Mouse (Mus musculus): ENCODE results near the gene Srgap2. TPM values are rescaled to one million over a fixed set of nuclear protein-coding genes. Genes with fewer than 3 reads are reported as not detected.

Gene Srgap2
- polyA plus RNA-seq, 1 experiment from 2014 or later: 23.3 TPM

- ATAC-seq (replicated peaks): no peak
- 66% methylated on average over 13 of the region's 13 CpGs for WGBS
- Histone ChIP-seq H3K9ac (replicated peaks) (no peak overlapping the region), H3K36me3 (no peaks in the 10 kb centered on the region), H3K27ac (replicated peaks) (no peak overlapping the region), H3K4me3 (no peak overlapping the region), H3K4me2 (replicated peaks) (no peak overlapping the region), H3K9me3 (no peaks in the 10 kb centered on the region), H3K27me3 (no peaks in the 10 kb centered on the region), H3K4me1 (no peaks in the 10 kb centered on the region)
Observed at GRCm38 (mm10) chr1:131546798-131547690, 19.9 kb upstream of the Srgap2 start.

GRCm38 (mm10) chr1:131543886-131544565 is 16.9 kb upstream of the Srgap2 start:
- WGBS: 69% methylated on average over 7 of the region's 7 CpGs
- no peak overlapping the region for H3K27ac ChIP-seq (replicated peaks)
- H3K4me2 ChIP-seq (replicated peaks): no peak overlapping the region
- no peak for ATAC-seq (replicated peaks)
- H3K9me3 ChIP-seq: no peaks in the 10 kb centered on the region
- H3K4me3 ChIP-seq: no peak overlapping the region
- H3K27me3 ChIP-seq: no peaks in the 10 kb centered on the region
- H3K36me3 ChIP-seq: no peaks in the 10 kb centered on the region
- H3K4me1 ChIP-seq: no peaks in the 10 kb centered on the region
- H3K9ac ChIP-seq (replicated peaks): no peak overlapping the region

- Histone ChIP-seq H3K4me1 (no peaks in the 10 kb centered on the region), H3K9ac (replicated peaks) (no peak overlapping the region), H3K36me3 (no peaks in the 10 kb centered on the region), H3K4me3 (no peak overlapping the region), H3K27ac (replicated peaks) (no peak overlapping the region), H3K9me3 (no peaks in the 10 kb centered on the region), H3K4me2 (replicated peaks) (no peak overlapping the region), H3K27me3 (no peaks in the 10 kb centered on the region)
- no peak for ATAC-seq (replicated peaks)
- WGBS: 85% methylated on average over 5 of the region's 5 CpGs
Observed at GRCm38 (mm10) chr1:131541903-131542302, 14.8 kb upstream of the Srgap2 start.

DNA sequence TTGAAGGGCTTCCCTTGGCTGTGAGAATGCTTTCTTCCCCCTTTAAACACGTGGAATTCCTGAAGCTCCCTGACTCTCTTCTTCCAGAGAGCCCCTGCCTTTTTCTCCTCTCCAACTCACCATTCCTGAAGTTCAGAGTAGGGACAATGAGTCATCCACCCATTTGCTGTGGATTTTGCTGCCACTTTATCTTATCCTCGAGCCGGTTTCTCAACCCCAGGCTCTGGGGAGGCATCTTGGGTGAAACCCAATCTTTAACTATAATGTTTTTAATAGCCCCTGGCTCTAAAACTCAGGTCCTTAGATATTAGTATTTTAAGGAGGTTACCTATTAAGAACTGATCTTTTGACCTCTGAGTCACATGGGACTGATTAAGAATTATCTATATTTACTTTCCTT is 14.3 kb upstream of the Srgap2 start:
- Histone ChIP-seq H3K36me3 (no peaks in the 10 kb centered on the region), H3K27ac (replicated peaks) (no peak overlapping the region), H3K9me3 (no peaks in the 10 kb centered on the region), H3K4me3 (no peak overlapping the region), H3K9ac (replicated peaks) (no peak overlapping the region), H3K27me3 (no peaks in the 10 kb centered on the region), H3K4me2 (replicated peaks) (no peak overlapping the region), H3K4me1 (no peaks in the 10 kb centered on the region)
- WGBS: 71% methylated on average over 3 of the region's 3 CpGs
- ATAC-seq (replicated peaks): no peak

DNA sequence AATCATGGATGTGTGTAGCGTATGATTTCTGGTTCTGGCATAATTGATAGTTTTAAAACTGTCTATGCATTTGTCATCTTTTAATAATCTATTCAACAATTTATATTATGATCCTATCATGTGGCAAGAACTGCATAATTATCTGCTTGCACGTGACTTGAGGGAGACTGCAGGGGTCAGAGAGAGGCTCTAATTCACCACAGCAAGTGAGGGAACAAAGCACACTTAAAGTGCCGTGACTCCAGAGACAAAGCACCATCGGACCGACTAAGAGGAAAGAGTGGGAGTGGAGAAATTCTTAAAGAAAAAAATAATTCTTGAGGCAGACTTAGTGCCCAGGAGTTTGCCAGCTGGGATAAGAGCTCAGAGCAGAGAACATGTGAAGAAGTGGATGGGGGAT is 13.6 kb upstream of the Srgap2 start:
- 36% methylated on average over 5 of the region's 5 CpGs for WGBS
- ATAC-seq (replicated peaks): no peak

GRCm38 (mm10) chr1:131539771-131540170 is 12.6 kb upstream of the Srgap2 start:
- ATAC-seq (replicated peaks): no peak
- Histone ChIP-seq H3K36me3 (no peaks in the 10 kb centered on the region), H3K27ac (replicated peaks) (no peak overlapping the region), H3K4me2 (replicated peaks) (no peak overlapping the region), H3K9ac (replicated peaks) (no peak overlapping the region), H3K4me3 (no peak overlapping the region), H3K4me1 (no peaks in the 10 kb centered on the region), H3K27me3 (no peaks in the 10 kb centered on the region), H3K9me3 (no peaks in the 10 kb centered on the region)
- WGBS: 89% methylated on average over 4 of the region's 4 CpGs

More for the DNA sequence above, 13.6 kb upstream of the Srgap2 start:
- H3K4me3 ChIP-seq: no peak overlapping the region
- H3K9me3 ChIP-seq: no peaks in the 10 kb centered on the region
- no peaks in the 10 kb centered on the region for H3K4me1 ChIP-seq
- H3K36me3 ChIP-seq: no peaks in the 10 kb centered on the region
- H3K27ac ChIP-seq (replicated peaks): no peak overlapping the region
- no peak overlapping the region for H3K9ac ChIP-seq (replicated peaks)
- no peak overlapping the region for H3K4me2 ChIP-seq (replicated peaks)
- no peaks in the 10 kb centered on the region for H3K27me3 ChIP-seq

DNA sequence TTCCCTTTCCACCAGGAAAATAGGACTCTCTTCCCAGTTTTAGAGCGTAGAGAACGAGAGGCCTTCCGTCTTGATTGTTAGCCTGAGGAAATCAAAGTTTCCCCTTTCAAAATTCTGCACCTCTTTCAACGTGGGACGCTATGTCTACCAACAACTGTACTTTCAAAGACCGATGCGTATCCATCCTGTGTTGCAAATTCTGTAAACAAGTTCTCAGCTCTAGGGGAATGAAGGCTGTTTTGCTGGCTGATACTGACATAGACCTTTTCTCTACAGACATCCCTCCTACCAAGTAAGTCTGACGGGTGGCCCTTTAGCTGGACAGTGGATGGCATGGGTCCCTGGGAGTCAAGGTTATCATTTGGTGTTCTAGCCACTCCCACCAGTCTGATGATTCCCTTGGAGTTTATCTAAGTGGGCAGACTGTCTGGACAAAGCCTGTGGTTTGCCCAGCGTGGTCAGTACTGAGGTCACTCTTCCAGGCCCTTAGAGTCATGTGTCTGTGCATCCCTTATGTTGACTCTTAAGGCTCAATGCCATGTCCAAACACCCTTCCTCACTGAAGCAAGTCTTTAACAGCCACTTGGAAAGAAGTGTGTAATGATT is 1.5 kb upstream of the Srgap2 start:
- ATAC-seq (replicated peaks): no peak
- Histone ChIP-seq H3K4me1 (peaks cover 34% of the 10 kb centered on the region), H3K27me3 (no peaks in the 10 kb centered on the region), H3K9ac (replicated peaks) (peak overlapping the region; percentile 46), H3K4me2 (replicated peaks) (peak overlapping the region; percentile 95), H3K9me3 (no peaks in the 10 kb centered on the region), H3K27ac (replicated peaks) (peak overlapping the region; percentile 81; the same call in 1 of the 2 replicates), H3K36me3 (no peaks in the 10 kb centered on the region), H3K4me3 (peak overlapping the region; percentile 88)
- under 1% methylated on average over 9 of the region's 9 CpGs for WGBS

DNA sequence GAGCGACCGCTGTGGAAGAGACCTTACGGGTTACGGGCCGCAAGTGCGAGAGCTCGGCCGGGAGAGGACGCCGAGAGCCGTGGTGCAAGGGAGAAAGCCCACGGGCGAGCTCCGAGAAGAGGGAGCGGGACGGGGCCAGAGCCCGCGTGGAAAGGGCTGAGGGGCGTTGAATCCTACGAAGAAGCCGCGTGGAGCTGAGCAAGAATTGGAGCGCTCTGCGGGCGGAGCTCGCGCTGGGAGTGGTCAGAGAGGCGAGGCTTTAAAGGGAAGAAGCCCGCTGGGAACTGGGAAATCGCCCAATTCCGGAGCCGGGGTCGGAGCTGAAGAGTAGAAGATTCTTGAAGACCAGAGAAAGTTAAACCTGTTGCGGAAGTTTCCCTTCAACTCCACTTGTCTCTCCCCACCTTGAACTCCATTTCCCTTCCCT is 942 bp upstream of the Srgap2 start:
- Histone ChIP-seq H3K4me2 (replicated peaks) (peak overlapping the region; percentile 95), H3K27ac (replicated peaks) (peak overlapping the region; percentile 81), H3K27me3 (no peaks in the 10 kb centered on the region), H3K9ac (replicated peaks) (peak overlapping the region; percentile 46), H3K4me3 (peak overlapping the region; percentile 88), H3K4me1 (peaks cover 40% of the 10 kb centered on the region), H3K9me3 (no peaks in the 10 kb centered on the region), H3K36me3 (no peaks in the 10 kb centered on the region)
- no peak for ATAC-seq (replicated peaks)
- WGBS: under 1% methylated on average over 34 of the region's 34 CpGs

- H3K4me3 ChIP-seq: peak overlapping the region; percentile 88
- H3K4me2 ChIP-seq (replicated peaks): peak overlapping the region; percentile 84
- peak; percentile 39 for ATAC-seq (replicated peaks)
- H3K9ac ChIP-seq (replicated peaks): peak overlapping the region; percentile 83
- peak overlapping the region; percentile 96 for H3K27ac ChIP-seq (replicated peaks)
- no peaks in the 10 kb centered on the region for H3K36me3 ChIP-seq
- under 1% methylated on average over 78 of the region's 81 CpGs for WGBS
- no peaks in the 10 kb centered on the region for H3K27me3 ChIP-seq
- no peaks in the 10 kb centered on the region for H3K9me3 ChIP-seq
- peaks cover 53% of the 10 kb centered on the region for H3K4me1 ChIP-seq
Observed at GRCm38 (mm10) chr1:131526371-131527270, 531 bp downstream of the Srgap2 start.

- H3K27me3 ChIP-seq: no peaks in the 10 kb centered on the region
- ATAC-seq (replicated peaks): no peak
- H3K36me3 ChIP-seq: no peaks in the 10 kb centered on the region
- under 1% methylated on average over 41 of the region's 41 CpGs for WGBS
- H3K9ac ChIP-seq (replicated peaks): peak overlapping the region; percentile 83
- H3K4me1 ChIP-seq: peaks cover 62% of the 10 kb centered on the region
- H3K9me3 ChIP-seq: no peaks in the 10 kb centered on the region
- H3K4me3 ChIP-seq: peak overlapping the region; percentile 88
- peak overlapping the region; percentile 84 for H3K4me2 ChIP-seq (replicated peaks)
- H3K27ac ChIP-seq (replicated peaks): peak overlapping the region; percentile 96
Observed at GRCm38 (mm10) chr1:131525586-131526271, 1.4 kb downstream of the Srgap2 start.

GRCm38 (mm10) chr1:131525101-131525585 is 2.0 kb downstream of the Srgap2 start:
- WGBS: under 1% methylated on average over 26 of the region's 26 CpGs
- Histone ChIP-seq H3K4me3 (peak overlapping the region; percentile 88), H3K9ac (replicated peaks) (peak overlapping the region; percentile 83), H3K27ac (replicated peaks) (peak overlapping the region; percentile 96), H3K27me3 (no peaks in the 10 kb centered on the region), H3K36me3 (no peaks in the 10 kb centered on the region), H3K9me3 (no peaks in the 10 kb centered on the region), H3K4me2 (replicated peaks) (peak overlapping the region; percentile 84), H3K4me1 (peaks cover 64% of the 10 kb centered on the region)
- no peak for ATAC-seq (replicated peaks)
